26 mouse cellular contexts compared by ENCODE assay signal in genomic region chr9:72949572-72949971, GRCm38 (mm10). TPM values are rescaled to one million over a fixed set of nuclear protein-coding genes. Genes with fewer than 3 reads are reported as not detected.
DNase-seq lines count a peak whose midpoint lies in the region.
"Had no signal": no experiment of that assay in that cellular context is flagged by ENCODE, and none has a peak within 500 bp of the region (broad histone marks: within the 10 kb centered on the region; RNA-seq: fewer than 3 reads in every experiment).

No protein-coding gene starts in this region.

- peak; percentile 23 for DNase-seq in embryo, embryonic 10.5 days (ENCODE audit: low spot score)
- no peak for DNase-seq in embryo, embryonic 9.5 days (ENCODE audit: extremely low spot score)
- DNase-seq in heart, adult 11 months: peak; percentile 48
- DNase-seq in heart, adult 18-20 months: no peak
- peak; percentile 58 for DNase-seq in thymus, postnatal 0 days (ENCODE audit: low spot score)
- no peak for DNase-seq in thymus, postnatal 4 days
- no peak for DNase-seq in left cerebral cortex, postnatal 25 days (ENCODE audit: low spot score in 2 of 2)
- DNase-seq: adrenal gland, postnatal 10 days; cerebellum, adult 18-20 months; cerebellum, postnatal 14 days; gastrocnemius, postnatal 36 days; heart, postnatal 4 days; lung, adult 18-20 months; lung, postnatal 10 days had no signal

- intact Hi-C loops in left cerebral cortex, postnatal 25 days (cut with DNase I): no loop called here

RNA-seq across cellular contexts. Expression of gene Dyx1c1, which starts 9.0 kb away (rescaled TPM):
- total RNA-seq in heart, adult 18-20 months (2021): under 1 TPM; 0.30 to 0.57 TPM
- polyA plus RNA-seq in thymus, postnatal 0 days (2015; fragmentation: Nextera tagmentation; extraction: Ambion mirVana): 0.79 and 1.4 TPM in 2 replicates
- total RNA-seq in left cerebral cortex, postnatal 25 days (2021): 1 to 10 TPM in 1 of 2 experiments, under 1 TPM in 1; 0.62 to 1.4 TPM
- total RNA-seq: monocyte, adult 5-6 weeks had no signal

RNA-seq across cellular contexts. Expression of gene Gm44503, which starts 9.1 kb away (rescaled TPM):
- not detected for total RNA-seq in heart, adult 18-20 months (2021)
- not detected in 2 replicates for polyA plus RNA-seq in thymus, postnatal 0 days (2015; fragmentation: Nextera tagmentation; extraction: Ambion mirVana)
- under 1 TPM in 1 of 2 experiments, not detected in 1; 0.09 TPM for total RNA-seq in left cerebral cortex, postnatal 25 days (2021)
- total RNA-seq: gastrocnemius, adult 18-20 months; heart, postnatal 4 days; layer of hippocampus, postnatal 10 days; left cerebral cortex, adult 2 months had no signal
- polyA plus RNA-seq: heart, embryonic 10.5 days; heart, embryonic 16.5 days; hindbrain, embryonic 15.5 days; intestine, postnatal 0 days; kidney, embryonic 16.5 days; limb, embryonic 12.5 days; midbrain, embryonic 12.5 days had no signal

RNA-seq across cellular contexts. Expression of gene Pygo1, which starts 24.1 kb away (rescaled TPM):
- 10 to 100 TPM; 13.5 to 14.9 TPM for total RNA-seq in heart, adult 18-20 months (2021)
- polyA plus RNA-seq in thymus, postnatal 0 days (2015; fragmentation: Nextera tagmentation; extraction: Ambion mirVana): 0.66 and 0.75 TPM in 2 replicates
- 10 to 100 TPM; 14.5 to 14.6 TPM for total RNA-seq in left cerebral cortex, postnatal 25 days (2021)
- total RNA-seq: monocyte, adult 5-6 weeks; neutrophil, adult 5-6 weeks had no signal

RNA-seq across cellular contexts. Expression of gene Ccpg1os, which starts 35.6 kb away (rescaled TPM):
- 1 to 10 TPM; 5.8 to 6.7 TPM for total RNA-seq in heart, adult 18-20 months (2021)
- 13.3 and 18.4 TPM in 2 replicates for polyA plus RNA-seq in thymus, postnatal 0 days (2015; fragmentation: Nextera tagmentation; extraction: Ambion mirVana)
- 10 to 100 TPM in 1 of 2 experiments, 1 to 10 TPM in 1; 9.0 to 10.1 TPM for total RNA-seq in left cerebral cortex, postnatal 25 days (2021)
- total RNA-seq: monocyte, adult 5-6 weeks had no signal

RNA-seq across cellular contexts. Expression of gene Ccpg1, which starts 35.7 kb away (rescaled TPM):
- 10 to 100 TPM; 84.9 to 95.1 TPM for total RNA-seq in heart, adult 18-20 months (2021)
- polyA plus RNA-seq in thymus, postnatal 0 days (2015; fragmentation: Nextera tagmentation; extraction: Ambion mirVana): 34.7 and 36.1 TPM in 2 replicates
- 100 to 1,000 TPM; 111 to 123 TPM for total RNA-seq in left cerebral cortex, postnatal 25 days (2021)

Comparison
In these comparisons a context has a peak if more than half of its experiments do, and no peak if none do; other contexts are left out.
1. DNase-seq: peak in embryo, embryonic 10.5 days (single experiment), heart, adult 11 months (single experiment) and thymus, postnatal 0 days (single experiment); none in embryo, embryonic 9.5 days (single experiment), heart, adult 18-20 months (0 of 2), thymus, postnatal 4 days (single experiment) and left cerebral cortex, postnatal 25 days (0 of 2).